Mouse (Mus musculus) cerebellum, postnatal 25 days (tissue): ENCODE data around the gene Lamb3.
"Not testable (repeated sequence)": the region's sequence is repeated elsewhere in the genome, so short reads cannot be mapped to it uniquely, and the experiment has no call there.

Experiments used
- DNase-seq, 2 experiments: peaks; one replicate each; pipeline ENCODE4 v3.0.0; 2021; ENCODE audit warnings: mixed read lengths in 2 of 2

Lamb3 gene

GRCm38 (mm10) chr1:193251386-193251785 is 43.9 kb downstream of the Lamb3 start:
- DNase-seq: no peak

DNA sequence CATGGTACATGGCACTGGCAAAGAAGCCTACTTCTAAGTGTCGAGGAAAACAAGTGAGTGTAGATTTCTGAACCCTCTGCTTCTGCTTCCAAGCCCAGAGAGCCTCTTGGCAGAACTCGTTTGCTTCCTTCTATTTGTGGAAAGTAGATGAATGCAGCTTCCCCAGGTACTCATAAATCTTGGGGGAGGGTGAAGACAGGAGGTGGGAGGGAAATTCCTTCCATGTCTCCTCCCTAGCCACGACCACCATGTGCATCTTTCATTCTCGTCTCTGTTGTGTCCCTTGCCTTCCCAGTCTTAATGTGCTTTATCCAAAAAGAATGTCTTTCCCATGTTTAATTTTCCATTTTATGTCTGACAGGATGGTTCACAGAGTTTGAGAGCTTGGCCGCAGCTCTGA is 45.1 kb downstream of the Lamb3 start:
- no peak for DNase-seq

DNA sequence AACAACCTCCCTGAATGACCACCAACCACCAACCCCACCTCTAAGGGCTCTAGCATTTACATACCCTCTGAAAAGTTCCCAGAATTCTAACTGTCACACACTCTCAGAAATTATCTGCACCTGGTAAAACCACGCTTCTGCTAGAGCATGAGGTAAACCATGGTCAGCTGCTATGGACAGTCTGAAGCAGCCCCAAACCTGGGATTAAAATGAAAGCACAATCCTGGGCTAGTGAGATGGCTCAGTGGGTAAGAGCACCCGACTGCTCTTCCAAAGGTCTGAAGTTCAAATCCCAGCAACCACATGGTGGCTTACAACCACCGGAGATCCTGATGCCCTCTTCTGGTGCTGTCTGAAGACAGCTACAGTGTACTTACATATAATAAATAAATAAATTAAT is 46.4 kb downstream of the Lamb3 start:
- DNase-seq: not testable (repeated sequence)

DNA sequence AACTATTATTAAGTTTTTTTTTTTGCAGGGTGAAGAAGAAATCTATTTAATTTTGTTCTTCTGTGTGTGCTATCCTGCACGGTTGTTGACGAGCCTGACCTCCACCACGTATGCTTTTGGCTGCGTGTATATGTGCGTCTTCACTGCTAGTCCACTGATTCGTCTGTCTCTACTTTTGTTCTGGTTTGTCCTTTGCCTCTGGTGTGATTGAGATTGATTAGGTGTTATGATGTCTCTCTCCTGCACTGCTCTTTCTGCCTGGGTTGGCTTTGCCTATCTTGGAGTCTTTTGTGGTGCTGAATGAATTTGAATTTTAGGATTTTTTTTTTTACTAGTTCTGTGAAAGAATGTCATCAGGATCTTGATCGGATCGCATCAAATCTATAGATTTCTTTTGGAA is 47.5 kb downstream of the Lamb3 start:
- DNase-seq: no peak

GRCm38 (mm10) chr1:193255488-193256288 is 48.2 kb downstream of the Lamb3 start:
- peak; percentile 77 to 92 for DNase-seq

DNA sequence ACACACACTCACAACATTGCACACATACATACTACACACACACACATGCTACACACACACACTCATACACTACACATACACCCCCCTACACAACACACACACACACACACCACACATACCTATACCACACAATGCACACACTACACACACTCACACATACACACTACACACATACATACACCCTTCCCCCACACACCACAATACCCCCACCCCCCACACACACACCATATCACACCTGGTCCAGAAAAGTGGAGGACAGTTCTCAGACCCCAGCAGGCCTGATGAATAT is 48.7 kb downstream of the Lamb3 start:
- DNase-seq: no peak

DNA sequence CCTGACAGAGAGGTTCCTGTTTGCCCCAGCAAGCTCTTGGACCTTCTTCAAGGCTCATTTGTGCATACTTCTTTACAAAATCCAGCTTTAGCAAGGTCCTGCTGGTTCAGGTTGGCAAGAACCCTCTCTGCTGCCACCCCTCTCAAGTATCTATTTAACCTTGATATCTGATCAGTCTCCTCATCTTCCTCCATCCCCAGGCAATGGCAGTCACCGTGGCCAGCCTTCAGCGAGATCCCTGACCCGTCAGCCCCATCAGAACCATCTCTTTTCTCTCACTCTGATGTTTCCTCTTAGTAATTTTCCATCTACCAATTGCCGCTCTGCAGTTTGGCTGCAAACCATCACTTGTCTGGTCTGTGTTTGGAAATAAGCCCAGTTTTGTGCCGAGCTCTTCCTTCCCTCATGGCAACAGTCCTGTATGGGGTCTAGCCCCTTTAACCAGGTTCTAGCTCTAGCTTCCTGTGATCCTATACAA is 49.2 kb downstream of the Lamb3 start:
- peak; percentile 63 to 65 for DNase-seq

DNA sequence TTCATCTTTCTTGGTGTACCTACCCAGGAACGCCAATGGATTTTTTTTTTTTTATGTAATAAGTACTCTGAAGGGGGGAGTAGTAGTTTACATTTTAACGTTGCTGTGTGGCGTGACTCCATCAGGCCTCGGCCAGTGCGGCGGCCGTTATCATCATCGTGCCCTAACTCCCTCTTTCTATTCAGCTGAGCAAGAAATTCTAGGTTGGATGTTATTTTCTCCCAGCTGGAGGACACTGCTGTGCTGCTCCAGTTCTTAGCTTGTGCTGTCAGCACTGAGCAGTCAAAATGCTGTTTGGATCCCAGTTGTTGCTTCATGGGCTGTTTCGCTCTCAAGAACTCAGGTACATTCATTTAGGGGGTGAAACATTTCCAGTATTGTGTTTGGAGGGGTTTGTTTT is 52.1 kb downstream of the Lamb3 start:
- no peak for DNase-seq

DNA sequence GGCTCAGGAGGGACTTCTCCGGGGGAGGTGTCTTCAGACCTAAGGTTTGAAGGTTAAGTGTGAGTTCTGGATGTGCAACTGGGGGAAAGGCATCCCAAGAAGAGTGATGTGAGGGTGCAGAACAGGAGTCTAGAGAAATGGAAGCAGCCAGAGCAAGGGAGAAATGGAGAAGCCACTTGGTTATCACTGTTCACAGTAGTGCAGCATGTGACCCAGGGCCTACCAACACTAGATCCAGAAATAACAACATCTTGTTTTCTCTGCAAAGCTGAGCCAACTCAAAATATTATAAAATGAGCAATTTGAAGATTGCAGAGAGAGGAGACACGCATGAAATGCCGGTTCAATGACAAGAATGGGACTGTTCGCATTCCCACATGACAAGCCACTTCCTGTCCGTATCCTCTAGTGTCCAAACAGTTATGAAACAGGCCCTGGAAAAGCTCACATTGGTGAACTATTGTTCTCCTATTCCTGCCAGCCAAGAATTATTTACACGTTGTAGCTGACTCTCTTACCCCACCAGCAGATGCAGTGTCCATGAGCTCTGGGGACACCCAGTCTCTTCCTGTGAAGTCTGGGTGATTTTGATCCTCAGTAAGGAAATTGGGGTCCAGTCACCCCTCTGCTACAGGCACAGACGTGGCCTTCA is 54.5 kb downstream of the Lamb3 start:
- no peak for DNase-seq

DNA sequence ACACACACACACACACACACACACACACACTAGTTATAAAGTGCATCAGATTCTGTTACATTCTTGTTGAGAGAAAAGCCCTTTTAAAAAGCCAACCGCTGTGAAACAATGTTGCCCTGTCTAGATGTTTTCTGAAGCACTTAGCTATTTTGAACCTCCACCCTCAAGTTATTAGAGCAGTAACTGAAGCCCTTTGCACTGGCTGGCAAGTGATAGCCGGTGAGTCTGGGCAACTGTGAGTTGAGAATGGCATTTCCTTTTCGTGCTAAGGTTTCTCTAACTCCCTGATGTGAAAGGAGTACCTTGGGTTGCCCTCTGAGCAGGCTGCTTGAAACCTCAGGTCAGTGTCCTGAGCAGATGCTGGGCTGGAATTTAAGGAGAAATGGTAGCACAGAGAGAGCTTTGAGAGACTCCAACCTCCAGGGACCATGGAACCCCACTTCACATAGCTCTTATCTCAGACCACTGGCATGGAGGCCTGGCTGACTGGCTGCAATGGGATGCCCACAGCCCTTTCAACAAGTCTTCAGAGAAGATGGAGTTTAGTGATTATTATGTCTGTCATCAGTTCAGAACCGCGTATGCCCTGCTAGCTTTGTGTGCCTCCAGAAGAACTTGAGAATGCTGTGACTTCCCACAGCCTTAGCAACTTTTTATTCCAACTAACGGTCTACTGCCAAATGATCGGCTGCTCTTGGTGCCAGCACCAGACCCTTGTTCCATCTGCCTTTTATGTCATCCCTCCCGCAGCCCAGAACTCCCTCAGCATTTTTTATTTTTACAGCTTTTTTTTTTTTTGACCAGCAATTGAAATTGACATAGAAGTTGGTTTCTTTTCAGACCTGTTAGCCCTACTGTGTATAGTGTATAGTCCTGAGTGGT is 55.8 kb downstream of the Lamb3 start:
- DNase-seq: no peak

DNA sequence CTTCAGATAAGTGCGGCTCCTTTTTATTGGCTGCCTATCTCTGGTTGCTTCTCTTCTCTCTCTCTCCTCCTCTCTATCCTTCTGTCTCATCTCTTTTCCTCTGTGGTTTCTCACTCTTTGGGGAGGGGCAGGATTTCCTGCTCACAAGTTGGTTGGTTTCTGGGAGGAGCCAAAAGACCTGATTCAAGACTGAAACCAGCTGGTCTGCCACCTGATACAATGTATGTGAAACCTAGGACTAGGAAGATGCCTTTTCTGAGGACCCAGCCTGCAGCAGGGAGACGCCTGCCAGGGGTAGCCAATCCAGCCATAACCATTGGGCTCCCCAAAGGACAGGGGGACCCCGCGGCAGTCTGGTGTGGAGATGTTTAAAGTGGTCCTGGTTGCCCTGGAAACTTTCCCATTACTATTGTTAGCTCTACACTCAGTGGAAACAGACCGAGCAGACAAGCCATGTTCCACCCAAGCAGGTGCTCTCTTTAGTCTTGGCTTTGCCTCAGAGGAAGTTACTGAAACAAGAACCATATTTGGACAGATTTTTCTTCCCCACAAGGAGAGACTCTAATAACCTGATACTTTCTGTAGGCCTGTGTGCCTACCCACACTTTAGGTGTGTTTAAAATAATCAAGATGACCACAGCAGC is 56.6 kb downstream of the Lamb3 start, which contains the start of gene Hsd11b1:
TSS of gene Hsd11b1 (minus strand) at position 121 of the 644 bp plus-strand sequence.
- no peak for DNase-seq

- no peak for DNase-seq
These were observed 58.2 kb downstream of the Lamb3 start for GRCm38 (mm10) chr1:193265734-193266133.

DNA sequence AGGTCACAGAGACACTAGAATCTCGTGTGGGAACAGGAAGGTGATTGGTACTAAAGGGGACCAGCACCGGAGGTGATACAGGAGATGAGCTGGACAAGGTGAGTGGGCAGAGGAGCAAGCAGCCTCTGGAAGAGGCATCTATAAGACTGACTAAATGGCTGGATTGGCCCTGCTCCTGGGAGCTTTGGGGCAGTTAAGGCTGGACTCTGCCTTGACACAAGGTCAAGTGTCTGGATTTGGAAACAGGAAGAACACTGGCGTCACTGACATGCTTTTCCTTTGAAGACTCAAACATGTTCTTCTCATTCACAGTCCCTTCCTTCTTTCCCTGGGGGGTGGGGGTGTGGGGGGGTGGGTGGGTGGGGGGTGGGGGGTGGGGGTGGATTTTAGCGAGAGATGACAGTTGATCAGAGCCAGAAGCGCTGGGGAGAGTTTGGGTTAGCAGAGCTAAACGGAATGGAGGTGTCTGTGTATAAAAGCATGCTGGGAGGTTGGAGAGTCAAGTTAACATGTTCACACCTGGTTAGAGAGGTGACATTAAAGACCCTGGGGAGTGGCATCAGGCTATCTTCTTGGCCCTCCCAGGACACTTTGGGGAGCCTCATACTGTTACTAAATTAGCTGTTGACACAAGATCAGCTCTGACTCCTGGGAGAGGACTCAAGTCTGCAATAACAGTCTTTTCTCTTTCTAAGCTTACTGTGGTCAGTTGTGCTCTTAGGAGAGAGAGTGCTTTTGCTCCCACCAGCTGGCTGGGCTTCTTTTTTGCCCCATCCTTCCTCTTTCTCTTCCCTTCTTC is 63.7 kb downstream of the Lamb3 start:
- no peak for DNase-seq

DNA sequence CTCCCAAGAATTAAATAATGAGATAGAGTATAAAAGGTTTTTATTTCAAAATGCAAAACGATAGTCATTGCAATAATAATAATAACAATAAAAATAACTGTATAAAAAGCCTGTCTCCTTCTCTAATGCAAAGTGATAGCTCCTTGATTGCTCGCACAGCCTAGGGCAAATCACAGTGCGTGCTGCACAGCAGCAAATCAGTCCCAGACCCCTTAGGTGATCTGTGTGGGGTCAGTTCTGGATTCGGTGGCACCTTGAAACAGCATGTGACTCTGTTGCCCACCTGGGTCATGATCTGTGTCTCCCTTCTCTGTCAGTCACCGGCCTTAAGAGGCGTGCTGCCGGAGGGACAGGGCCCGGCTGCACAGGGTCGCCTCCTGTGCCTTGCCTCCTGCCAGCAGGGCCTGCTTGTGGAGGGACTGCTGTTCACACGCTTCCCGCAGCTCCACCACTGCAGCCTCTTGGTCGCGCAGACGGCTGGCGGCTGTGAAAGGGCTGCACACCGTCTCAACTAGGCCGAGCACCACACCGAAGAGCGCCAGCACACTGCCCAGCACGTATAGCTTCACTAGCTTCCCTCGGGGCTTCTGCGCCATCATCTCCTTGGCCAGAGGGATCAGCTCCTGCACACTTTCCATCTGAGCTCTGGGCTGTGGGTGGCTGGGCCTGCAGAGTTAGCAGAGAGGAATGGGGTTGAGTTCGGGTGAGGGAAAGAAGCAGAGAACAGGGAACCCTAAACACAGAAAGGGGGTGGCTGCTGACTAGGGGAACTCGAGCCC is 64.8 kb downstream of the Lamb3 start:
- peak; percentile 48 to 58 for DNase-seq

DNA sequence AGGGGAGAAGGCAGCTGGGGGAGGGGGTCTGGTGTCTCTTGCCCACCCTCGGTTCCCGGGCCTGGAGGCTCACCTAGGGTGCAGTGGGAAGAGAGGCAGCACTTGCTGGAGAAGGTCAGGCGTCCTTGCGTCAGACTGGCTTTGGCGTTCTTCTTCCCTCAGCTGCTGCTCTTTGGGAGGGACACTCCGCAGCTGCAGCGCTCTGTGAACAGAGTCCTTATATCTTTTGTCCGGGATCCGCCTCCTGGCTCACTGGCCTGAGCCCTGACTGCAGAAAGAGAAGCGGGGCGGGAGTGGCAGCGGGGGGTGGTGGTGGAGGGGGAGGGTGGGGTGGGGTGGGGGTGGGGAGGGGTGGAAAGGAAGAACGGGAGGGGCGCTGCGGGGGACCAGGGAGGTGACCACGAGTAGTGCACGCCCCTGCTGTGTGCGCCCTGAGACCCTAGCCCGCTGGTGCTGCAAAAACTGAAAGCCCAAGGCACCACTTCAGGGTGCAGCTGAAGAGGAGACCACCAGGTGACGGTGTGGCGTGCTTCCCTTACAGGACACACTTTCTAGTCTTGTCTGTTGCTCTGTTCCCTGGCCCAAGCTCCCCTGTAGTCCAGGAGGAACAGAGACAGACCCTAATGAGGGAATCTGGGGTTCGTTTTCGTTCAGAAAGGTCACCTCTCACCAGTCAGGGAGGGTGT is 65.6 kb downstream of the Lamb3 start, which contains the start of gene G0s2:
TSS of gene G0s2 (minus strand) at position 302 of the 686 bp plus-strand sequence.
- peak; percentile 40 to 56 for DNase-seq

GRCm38 (mm10) chr1:193274407-193275071 is 67.0 kb downstream of the Lamb3 start:
- DNase-seq: no peak

GRCm38 (mm10) chr1:193278414-193279045 is 71.0 kb downstream of the Lamb3 start:
- DNase-seq: no peak

GRCm38 (mm10) chr1:193279492-193279891 is 72.0 kb downstream of the Lamb3 start:
- DNase-seq: no peak

- DNase-seq: no peak
These were observed 73.8 kb downstream of the Lamb3 start for GRCm38 (mm10) chr1:193281344-193281743.
